Mouse (Mus musculus) heart, postnatal 10 days (tissue): ENCODE measurements around the gene Sorcs3. TPM values are rescaled to one million over a fixed set of nuclear protein-coding genes. Genes with fewer than 3 reads are reported as not detected.
A peak's percentile ranks its signal among the peaks of the same experiment; 100 is the strongest.

ENCODE experiments used
- DNase-seq, 2 experiments: peaks; one replicate each; pipeline ENCODE4 v3.0.0; 2021
- intact Hi-C: fragments of 180-260 bp; cut with DNase I; formaldehyde crosslinking; loops from one replicate; pipeline ENCODE4 v1.15.1; 2025
- total RNA-seq, 2 experiments: library from RNA; stranded (reverse); gene quantifications; 2 replicates each; pipeline ENCODE4 v1.2.3; 2021

Gene Sorcs3
- total RNA-seq, 2 experiments from 2014 or later, result 0.07 TPM

DNA sequence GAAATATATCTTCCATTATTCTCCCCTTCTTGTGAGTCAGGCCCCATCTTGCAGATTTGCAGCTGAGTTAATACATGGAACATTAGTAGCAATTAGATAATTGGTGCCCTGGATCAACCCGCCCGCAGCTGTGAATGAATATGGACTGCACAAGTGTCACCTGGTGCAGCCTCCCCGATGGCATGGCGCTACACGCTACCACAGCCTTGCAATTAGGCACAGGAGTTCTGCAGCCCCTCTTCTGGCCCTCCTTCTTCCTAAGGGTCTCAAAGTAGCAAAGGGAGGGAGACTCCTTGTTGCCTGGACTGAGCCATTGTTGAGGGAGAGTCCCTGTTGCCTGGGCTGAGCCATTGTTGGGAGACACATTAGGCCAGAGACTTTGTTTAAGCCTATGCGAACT, 76.4 kb downstream of the Sorcs3 start:
- intact Hi-C loops, result no loop called here

DNA sequence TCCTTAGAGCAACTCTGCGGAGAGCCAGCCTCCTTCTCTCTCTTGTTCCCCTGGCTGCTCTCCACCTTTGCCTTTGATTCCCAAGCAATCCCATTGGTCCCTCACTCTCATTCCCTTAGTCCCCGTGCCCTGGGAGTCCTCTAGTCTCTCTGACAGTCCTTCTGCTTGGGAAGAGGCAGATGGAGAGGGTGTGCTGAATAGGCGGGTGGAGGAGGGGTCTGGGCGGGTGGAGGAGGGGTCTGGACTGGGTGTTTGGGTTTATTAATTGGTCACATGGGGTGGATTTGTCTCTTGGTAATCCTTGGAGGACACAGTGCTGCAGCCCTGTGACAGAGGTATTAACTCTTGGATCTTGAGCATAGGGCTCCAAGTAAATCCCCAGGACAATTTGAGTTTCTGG, 77.4 kb downstream of the Sorcs3 start:
- intact Hi-C loops, result no loop called here
- no peak for DNase-seq

More for the DNA sequence above, 76.4 kb downstream of the Sorcs3 start:
- no peak for DNase-seq

DNA sequence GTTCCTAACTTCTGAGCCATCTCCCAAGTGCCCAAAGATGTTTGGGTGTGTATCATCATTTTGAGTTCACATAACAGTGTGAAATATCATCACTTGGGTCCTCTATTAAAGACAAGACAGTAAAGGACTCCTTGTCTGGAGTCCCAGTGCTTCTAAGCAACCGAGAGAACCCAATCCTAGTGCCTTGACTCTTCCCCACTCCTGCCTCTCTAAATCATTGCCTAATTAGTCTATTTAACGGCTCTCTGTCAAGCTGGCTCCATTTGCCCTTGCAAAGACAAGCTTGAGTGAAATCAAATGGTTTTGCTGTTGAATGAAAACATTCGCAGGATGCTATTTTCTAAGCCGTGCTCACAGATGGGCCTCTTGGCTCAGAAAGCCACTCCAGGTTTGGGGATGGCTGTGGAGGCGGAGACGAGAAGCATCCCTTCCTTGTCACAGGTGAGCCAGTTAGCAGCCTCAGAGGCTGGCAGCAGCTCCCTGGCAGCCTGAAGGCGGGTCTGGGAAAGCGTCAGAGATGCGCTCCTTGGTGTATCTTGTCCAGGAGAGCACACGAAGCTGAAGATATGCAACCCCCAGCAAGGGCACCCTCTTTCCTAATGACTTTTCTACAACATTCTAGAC, 79.9 kb downstream of the Sorcs3 start:
- DNase-seq, result no peak

DNA sequence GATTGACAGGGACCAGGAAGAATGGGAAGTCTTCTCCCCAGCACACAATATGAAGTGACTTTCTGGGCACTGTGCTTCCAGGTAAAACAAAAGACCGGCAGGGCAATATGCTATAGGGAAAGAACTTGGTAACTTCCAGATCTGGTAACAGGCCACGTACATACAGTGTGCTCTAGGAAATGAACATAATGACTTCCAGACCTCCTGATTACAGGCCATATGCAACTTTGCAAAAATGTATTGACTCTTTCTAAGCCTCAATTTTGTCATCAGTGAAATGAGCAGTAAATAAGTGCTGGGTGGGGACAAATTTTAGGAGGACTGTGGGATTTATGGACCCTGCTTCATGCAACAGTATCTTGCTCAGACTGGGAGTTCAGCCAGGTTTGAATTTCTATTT, 88.4 kb downstream of the Sorcs3 start:
- intact Hi-C loops, result no loop called here
- DNase-seq, result no peak

More for the DNA sequence above, 79.9 kb downstream of the Sorcs3 start:
- intact Hi-C loops, result no loop called here

DNA sequence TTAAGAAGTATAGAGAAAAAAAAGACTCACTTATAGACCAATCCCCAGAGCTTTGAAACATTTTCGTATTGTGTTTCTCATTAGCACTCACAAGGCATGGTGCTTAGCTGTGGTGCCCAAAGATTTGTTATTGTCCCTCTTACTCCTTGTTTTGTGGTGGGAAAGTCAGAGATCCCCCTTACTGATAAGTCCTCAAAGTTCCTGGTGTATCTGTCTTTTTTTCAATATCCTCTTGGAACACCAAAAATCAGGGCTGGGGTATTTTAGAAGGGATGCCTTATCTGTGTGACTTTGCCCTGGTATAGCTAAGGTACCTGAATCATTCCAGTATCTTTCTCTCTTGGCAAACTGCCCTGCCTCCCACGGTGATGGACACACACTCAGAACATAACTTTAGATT, 92.6 kb downstream of the Sorcs3 start:
- intact Hi-C loops, result loop anchor here (2.0 kb wide), 1 partner anchor 52 kb away; no protein-coding TSS in a partner anchor

DNA sequence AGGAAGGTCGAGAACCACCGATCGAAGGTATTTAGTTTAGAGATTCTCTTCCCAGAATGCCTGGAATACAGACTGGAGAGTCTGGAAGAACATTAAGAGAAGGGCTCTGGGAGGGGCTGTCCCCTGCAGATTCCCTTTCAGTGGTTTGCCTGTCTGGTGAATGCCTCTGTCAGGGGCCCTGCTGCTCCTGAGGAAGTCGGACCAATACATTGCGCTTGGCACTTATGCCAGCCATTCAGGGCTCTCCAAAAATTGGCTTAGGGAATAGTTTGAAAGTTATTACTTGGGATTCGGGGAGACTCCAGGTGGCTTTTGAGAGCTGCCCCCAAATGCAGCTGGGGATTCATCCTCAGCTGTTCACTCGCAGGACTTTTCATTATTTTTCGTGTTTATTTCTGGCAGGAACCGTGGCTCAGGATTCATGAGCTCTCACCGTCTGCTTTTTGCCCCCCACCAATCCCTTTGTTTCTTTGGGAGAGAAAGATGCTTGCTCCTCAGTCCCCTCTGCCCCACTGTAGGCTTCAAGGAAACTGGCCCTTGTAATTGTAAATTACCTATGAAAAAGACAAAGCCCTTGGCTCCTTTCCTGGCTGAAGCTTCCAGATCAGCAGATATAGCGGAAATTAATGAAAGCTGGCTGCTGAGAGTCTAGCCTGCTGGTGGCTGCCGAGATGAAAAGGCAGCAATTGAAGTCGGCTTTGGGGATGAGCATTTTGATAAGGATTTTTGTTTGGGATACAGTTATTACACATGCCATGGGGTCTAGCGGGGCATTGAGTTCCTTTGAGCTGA, 94.8 kb downstream of the Sorcs3 start:
- intact Hi-C loops, result no loop called here
- no peak for DNase-seq

More for the DNA sequence above, 92.6 kb downstream of the Sorcs3 start:
- DNase-seq, result no peak

DNA sequence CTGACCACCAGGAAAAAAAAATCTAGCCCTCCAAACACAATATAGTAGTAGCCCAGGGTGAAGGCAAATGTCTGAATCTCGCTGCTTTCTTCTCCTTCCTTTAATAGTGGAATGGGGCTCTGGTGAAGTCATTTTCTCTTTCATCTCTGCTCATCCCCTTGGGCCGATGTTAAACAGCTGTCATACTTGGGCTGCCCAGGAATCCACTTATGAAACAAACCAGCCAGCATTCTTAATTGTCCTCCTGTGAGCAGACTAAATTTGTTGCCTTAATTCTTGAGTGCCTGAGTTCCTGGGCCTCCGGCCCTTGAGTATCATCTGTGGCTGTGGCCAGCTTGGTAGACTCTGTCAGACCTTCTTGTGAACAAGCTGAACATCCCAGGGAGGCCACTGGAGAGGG, 95.5 kb downstream of the Sorcs3 start:
- intact Hi-C loops, result no loop called here
- DNase-seq, result no peak

DNA sequence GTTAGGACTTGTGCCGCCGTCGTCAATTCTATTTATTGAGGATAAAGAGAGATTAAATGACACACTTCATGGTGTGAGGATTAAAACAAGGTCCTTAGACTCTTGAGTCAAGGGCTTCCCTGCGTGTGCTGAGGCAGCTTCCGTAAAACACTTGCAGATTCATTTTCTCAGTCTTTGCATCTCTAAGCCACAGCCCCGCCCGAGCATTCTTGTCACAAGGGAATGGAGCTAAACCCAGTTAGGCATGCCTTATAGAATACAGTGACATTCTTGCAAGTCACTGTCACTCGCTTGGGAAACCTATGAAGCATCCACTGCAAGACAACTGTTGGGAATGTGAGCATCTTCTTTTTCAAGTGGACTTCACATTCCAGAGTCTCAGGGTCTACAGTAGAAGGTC, 102.5 kb downstream of the Sorcs3 start:
- intact Hi-C loops, result no loop called here
- no peak for DNase-seq

DNA sequence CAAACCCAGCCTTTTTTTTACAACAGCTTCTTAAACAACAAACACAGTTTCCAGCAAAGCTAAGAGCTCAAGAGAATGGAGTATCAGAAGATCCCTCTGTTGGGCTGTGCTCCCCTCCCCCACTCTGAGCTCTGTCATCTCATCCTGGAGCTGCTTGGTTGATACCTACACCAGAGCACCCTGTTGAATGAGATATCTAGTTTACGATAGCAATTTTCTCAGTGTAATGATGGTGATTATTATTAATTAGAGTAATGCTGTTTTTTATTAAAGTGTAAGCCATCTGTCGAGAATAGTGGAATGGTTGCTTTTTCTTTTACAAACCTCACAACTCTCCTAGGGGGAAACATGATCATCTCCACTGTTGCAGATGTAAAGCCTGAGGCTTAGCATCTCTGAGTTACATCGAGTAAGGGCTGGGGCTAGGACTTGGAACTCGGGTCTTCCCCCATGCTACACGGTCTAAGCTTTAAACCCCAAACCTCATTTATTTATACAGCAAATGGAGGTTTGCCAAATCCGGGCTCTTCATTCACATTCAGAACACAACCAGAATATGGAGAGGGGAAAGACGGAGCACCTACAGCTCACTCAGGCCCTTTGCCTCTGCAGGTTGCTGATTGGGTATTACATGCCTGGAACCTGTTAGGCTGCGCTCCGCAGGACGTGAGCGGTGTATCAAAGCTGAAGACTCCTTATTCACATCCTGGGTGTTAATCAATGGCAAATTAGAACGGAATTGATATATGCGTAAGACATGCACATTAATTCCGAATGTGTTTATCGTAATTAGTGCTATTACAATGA, 103.9 kb downstream of the Sorcs3 start:
- DNase-seq, result no peak
- intact Hi-C loops, result no loop called here

DNA sequence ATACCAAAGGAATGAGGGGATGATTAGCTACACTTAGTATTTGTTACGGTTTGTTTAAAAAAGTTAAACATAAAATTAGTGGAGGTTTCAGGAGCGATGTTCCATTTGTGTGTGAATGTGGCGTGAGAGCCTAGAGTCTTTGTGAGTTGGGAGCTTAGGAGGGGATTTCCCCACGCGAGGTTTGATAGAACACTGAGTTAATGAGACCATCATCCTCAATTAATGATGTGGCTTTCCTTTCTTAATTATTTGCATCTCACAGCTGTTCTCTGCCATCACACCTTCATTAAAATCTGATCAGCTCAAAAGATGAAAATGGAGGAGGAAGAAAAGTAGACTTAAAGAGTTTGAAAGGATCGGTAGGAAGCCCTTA, 104.5 kb downstream of the Sorcs3 start:
- intact Hi-C loops, result no loop called here
- no peak for DNase-seq

DNA sequence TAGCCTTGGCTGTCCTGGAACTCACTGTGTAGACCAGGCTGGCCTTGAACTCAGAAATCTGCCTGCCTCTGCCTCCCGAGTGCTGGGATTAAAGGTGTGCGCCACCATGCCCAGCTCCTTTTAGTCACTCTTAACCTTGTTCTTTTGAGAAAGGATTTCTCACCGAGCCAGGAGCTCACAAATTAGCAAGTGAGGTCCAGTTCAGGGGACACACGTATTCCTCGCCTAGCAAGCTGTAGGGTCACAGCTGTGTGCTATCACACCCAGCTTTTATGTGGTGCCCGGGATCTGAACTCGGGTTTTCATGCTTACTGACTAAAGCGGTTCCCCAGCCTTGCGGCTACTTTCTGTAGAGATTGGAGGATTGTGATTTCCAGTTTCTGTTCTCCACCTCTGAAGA, 108.0 kb downstream of the Sorcs3 start:
- intact Hi-C loops, result no loop called here
- no peak for DNase-seq

DNA sequence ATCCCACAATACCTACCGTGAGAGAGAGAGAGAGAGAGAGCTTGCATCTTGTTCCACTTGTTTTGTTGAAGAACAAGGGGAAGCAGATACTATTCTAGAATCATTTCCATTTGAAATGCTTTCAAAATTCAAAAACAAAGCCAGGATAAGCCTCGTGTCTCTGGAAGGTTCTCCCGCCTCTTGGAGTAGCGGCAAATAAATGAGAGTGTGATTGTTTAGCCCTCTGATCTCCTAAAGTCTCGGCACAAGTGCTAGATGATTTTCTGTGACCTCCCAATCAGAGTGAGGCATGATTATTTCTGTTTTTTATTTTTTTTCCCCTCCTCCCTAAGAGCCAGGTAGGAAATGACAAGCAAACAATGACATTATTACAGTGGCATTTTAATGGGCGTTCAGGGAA, 121.3 kb downstream of the Sorcs3 start:
- DNase-seq, result no peak
- intact Hi-C loops, result no loop called here

DNA sequence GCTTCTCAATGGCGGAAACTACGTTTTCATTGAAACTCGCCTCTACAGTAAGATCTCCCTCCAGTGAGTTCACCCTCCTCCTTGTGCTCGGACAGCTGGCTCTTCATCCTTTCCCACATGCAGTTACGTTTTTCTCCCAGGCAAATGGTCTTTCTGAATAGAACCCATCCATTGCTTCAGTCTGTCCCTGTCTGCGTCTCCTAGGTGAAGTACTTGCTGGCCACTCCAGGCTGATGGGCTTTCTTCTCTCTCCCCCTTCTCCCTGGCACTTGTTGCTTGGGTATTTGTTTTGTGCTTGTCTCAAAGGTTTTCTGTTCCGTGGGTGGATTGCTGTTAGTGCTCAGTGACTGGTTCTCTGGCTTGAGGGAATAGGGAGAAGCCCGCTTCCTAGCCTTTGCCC, 122.3 kb downstream of the Sorcs3 start:
- intact Hi-C loops, result no loop called here
- no peak for DNase-seq

DNA sequence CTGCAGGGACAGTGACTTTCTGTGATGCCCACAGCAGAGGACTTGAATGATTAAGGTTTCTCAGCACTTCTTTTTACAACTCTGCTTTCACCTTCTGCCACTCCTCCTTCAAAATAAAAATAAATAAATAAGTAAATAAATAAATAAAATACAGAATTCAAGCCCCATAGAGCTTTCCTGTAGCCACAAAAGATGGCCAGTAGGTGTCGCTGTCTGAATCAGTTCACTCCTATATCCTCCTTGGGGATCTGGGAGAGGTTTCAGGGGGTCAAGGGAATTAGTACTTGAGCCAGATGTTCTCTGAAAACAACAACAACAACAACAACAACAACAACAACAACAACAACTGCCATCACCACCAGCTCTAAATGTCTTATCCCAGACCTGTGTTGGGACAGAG, 125.8 kb downstream of the Sorcs3 start:
- intact Hi-C loops, result no loop called here

DNA sequence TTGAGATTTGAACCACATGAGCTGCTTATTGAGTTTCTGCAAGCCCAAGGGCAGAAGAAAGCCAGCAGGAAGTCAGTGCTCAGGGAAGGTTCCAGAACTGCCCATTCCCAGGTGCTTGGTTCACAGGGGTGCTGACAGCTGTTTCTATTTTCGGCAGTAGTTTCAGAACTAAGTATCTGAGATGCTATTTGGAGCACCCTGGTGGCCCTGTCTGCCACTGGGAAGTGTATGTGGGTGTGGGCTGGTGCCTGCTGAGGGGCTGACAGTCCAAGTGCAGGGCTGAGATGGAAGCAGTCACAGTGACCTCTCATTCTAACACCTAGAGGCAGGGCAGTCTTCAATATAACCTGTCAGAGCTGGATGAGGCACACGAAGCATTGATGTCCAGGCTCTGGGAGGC, 127.3 kb downstream of the Sorcs3 start:
- intact Hi-C loops, result no loop called here
- peak; percentile 49 to 65 for DNase-seq

More for the DNA sequence above, 125.8 kb downstream of the Sorcs3 start:
- DNase-seq, result peak in 1 of 2 experiments; percentile 19

DNA sequence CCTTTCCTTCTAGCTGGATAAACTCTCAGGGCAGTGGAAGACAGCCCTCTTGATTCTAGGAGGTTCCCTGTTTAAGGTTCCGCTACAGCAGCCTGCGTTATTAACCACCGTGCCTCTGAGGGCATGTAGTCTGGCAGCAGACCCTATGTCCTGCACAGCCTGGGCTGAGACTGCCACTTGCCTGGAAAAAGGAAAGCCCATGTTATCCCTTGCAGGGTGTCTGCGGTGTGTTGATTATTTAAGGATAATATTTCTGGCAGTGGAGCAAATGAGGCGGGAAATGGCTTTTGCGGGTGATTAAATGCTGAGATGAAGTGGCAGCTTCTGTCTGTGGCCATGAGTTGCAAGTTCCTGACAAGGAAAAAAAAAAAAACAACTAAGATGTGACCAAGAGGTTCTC, 131.6 kb downstream of the Sorcs3 start:
- intact Hi-C loops, result no loop called here
- DNase-seq, result no peak

DNA sequence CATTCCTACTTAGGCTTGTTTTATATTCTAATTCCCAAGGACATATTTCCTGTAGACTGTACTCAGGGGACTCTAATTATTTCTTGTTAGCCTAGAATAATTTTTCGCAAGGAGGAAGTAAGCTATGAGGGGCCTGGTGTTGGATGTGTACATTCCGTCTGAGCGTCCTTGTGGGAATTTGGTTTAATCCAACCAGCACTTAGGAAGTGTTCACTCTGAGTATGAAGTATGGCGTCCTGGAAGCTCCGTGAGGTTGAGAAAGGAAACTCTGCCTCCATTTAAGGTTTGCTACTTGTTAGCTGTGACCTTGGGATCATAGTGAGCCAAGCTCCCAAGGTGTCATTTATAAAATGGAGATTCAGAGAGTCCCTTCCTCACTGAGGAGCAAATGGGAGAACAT, 132.3 kb downstream of the Sorcs3 start:
- intact Hi-C loops, result no loop called here
- DNase-seq, result no peak

DNA sequence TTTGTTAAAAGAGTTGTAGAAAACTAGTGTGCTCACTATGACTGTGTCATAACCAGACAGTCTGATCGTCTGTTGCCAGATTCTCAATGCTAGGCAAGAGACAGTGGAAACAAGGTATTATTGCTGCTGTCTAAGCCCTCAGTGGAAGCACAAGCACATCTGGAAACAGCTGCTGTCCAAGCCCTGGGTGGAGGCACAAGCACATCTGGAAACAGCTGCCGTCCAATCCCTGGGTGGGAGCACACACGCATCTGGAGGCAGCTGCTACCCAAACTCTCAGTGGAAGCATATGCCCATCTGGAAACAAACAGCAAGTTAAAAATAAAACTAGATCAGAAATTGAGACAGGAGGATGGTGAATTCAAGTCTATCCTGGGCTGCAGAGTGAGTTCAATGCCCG, 136.9 kb downstream of the Sorcs3 start:
- DNase-seq, result peak; percentile 33 to 51
- intact Hi-C loops, result no loop called here

DNA sequence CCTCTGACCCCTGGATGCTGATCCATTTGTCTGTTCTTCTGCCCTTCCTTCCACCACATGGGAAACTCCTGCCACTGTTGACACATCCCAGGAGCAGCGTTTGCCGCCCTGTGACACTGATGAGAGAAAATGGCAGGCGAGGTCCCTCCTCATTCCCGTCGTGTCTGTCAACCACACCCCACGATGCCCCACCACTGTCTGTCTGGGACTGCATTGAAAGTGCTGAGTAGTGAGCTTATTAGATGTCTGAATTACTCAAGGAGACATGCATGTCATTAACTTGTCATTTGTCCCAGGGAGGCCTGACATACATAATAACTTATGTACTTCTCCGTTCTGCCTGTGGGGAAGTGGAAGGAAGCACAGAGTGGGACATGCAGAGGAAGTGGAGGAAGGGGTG, 137.6 kb downstream of the Sorcs3 start:
- no peak for DNase-seq
- intact Hi-C loops, result no loop called here

DNA sequence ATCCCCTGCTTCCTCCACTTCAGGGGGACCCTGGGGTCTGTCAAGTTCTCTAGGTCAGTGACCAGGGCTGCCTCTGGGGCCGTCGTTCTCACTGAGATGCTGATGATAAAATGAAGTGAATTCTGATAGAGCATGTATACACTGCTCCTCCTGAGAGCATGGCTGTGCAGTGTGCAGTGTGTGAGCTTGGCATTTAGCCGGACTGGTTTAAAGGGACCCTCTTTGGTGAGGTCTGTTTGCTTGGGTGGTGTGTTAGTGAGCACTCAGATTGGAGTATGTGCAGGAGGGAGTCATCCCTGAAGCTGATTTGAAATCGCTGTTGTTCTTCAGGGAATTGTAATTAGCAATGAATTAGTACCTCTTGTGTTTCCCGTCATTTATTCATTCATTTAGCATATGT, 141.3 kb downstream of the Sorcs3 start:
- DNase-seq, result no peak
- intact Hi-C loops, result no loop called here

DNA sequence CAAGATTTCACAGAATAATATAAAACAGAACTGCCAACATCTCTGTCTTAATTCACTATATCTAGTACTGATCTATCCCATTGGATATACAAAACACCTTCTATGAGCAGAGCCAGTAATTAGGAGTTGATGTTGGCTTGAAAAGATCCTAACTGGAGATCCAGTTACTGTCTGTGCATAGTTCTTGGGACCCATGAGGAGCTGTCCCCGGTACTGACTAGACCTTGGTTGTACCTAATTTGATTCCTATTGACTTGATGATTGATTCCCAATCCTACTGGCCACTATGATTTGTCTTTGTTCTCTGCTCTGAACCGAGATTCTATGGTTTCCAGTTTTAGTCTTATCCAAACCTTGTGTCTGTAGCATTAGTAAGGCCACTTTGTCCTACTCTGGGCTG, 151.0 kb downstream of the Sorcs3 start:
- intact Hi-C loops, result no loop called here
- no peak for DNase-seq

DNA sequence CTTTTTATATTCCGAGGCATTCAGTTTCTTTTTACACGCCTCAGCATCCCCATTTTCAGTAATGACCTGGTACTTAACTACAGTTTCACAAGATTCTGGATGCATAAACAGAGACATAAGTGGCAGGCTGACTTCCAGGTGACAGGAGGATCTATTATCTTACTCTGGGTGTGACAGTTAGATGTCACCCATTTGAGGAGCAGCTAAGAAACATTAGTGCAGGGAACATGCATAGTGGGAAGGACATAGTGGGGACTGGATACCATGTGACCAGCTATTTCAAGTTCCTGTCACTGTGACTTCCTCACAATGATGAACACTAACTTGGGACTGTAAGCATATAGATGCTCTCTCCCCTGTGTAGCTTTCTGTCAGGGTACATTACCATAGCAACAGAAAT, 156.3 kb downstream of the Sorcs3 start:
- DNase-seq, result no peak
- intact Hi-C loops, result no loop called here
